Mouse (Mus musculus): ENCODE data around the gene Lrtm1. TPM values are rescaled to one million over a fixed set of nuclear protein-coding genes. Genes with fewer than 3 reads are reported as not detected.

The Lrtm1 gene
- polyA plus RNA-seq, 1 experiment from 2014 or later, result 1.5 TPM

DNA sequence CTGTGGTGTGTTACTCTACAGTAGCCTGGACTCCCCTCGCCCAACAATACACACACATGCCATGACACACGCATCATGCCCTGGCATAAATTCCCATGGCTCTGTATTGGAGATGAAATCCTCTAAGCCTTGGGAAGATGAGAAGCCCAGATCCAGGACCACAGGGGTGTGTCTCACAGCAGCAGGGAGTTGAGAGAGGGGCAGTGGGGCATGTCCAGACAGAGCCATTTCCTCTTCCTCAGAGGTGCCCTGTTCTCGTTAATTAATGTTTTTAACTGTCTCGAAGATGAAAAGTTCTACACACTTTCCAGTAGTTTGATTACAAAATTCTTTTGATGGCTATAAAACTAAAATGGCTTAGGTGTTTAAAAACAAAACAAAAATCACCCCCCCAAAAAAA lies 62.2 kb downstream of the Lrtm1 start:
- WGBS, result 78% methylated on average over 4 of the region's 4 CpGs
- ATAC-seq (ENCODE audit: extremely low read depth, insufficient number of reproducible peaks, low FRiP score, low TSS enrichment), result no peak
- peaks cover 5% of the 10 kb centered on the region; the same call in 1 of the 2 replicates for H3K27me3 ChIP-seq (replicated peaks)

GRCm38 (mm10) chr14:29080630-29081029 lies 62.6 kb downstream of the Lrtm1 start:
- no peak overlapping the region for H3K4me2 ChIP-seq
- H3K36me3 ChIP-seq, result no peaks in the 10 kb centered on the region
- H3K27me3 ChIP-seq (replicated peaks), result peaks cover 5% of the 10 kb centered on the region; the same call in 1 of the 2 replicates
- H3K9ac ChIP-seq, result no peak overlapping the region
- ATAC-seq (ENCODE audit: extremely low read depth, insufficient number of reproducible peaks, low FRiP score, low TSS enrichment), result no peak
- H3K4me3 ChIP-seq, result no peak overlapping the region
- H3K9me3 ChIP-seq, result no peaks in the 10 kb centered on the region
- no peak overlapping the region for H3K27ac ChIP-seq (replicated peaks)
- WGBS, result 67% methylated on average over 4 of the region's 4 CpGs
- peaks cover 7% of the 10 kb centered on the region; the same call in 1 of the 2 replicates for H3K4me1 ChIP-seq

More for the DNA sequence above, 62.2 kb downstream of the Lrtm1 start:
- H3K9ac ChIP-seq, result no peak overlapping the region
- peaks cover 7% of the 10 kb centered on the region; the same call in 1 of the 2 replicates for H3K4me1 ChIP-seq
- no peaks in the 10 kb centered on the region for H3K36me3 ChIP-seq
- H3K27ac ChIP-seq (replicated peaks), result no peak overlapping the region
- H3K4me3 ChIP-seq, result no peak overlapping the region
- no peak overlapping the region for H3K4me2 ChIP-seq
- H3K9me3 ChIP-seq, result no peaks in the 10 kb centered on the region

- Histone ChIP-seq H3K4me2 (no peak overlapping the region), H3K36me3 (no peaks in the 10 kb centered on the region), H3K27me3 (replicated peaks) (peaks cover 5% of the 10 kb centered on the region), H3K9ac (no peak overlapping the region), H3K4me3 (no peak overlapping the region), H3K9me3 (no peaks in the 10 kb centered on the region), H3K27ac (replicated peaks) (no peak overlapping the region), H3K4me1 (peaks cover 7% of the 10 kb centered on the region)
- ATAC-seq (ENCODE audit: extremely low read depth, insufficient number of reproducible peaks, low FRiP score, low TSS enrichment), result no peak
- 77% methylated on average over 1 of the region's 1 CpGs for WGBS
These were observed 64.2 kb downstream of the Lrtm1 start for GRCm38 (mm10) chr14:29082171-29082570.

Measured in heart, embryonic 13.5 days (tissue).